Mouse (Mus musculus) heart, adult 2 months (tissue): ENCODE data around the gene Hsd3b7.

Source experiments
- CTCF ChIP-seq: fragments of 200-600 bp; IDR thresholded peaks from 2 replicates; pipeline ENCODE4 v1.8.1; 2022; ENCODE audit warnings: antibody characterized with exemption, mild to moderate bottlenecking, moderate library complexity
- EP300 ChIP-seq: fragments of 200-500 bp; IDR thresholded peaks from 2 replicates; pipeline ENCODE4 v1.6.1; 2011; ENCODE audit warnings: low read depth, low read length, control low read depth; ENCODE audit not compliant: insufficient read depth

- TF ChIP-seq CTCF (no peak), EP300 (no peak)
Observed at GRCm38 (mm10) chr7:127765756-127766155, 34.6 kb upstream of the Hsd3b7 start.
